Mouse (Mus musculus): Measurements from ENCODE around the gene Oxld1.

DNA sequence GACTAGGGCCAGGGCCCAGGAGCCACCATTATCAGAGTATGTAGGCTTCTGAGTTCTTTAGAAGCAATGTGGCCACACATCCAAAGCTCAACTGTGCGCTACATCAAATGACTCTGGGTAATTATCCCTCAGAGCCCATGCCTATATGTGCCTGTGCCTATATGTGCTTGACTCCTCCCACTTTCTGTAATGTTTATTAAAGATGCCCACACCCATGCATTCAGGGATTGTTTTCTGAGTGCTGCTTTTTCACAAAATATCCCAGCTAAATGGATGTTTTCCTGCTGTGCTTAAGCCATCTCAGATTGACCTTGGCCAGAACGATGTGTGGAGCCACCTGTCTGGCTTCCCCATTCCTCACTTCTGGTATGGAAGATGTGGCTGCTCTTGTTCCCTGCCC lies 5.7 kb upstream of the Oxld1 start:
- TF ChIP-seq CTCF (IDR thresholded peaks at IDR 0.05; ENCODE audit: low read depth) = no peak
- TF ChIP-seq EP300 (IDR thresholded peaks at IDR 0.05; ENCODE audit: low read depth) = no peak
